Mouse (Mus musculus) cortical plate, adult 2 months (tissue): ENCODE data around the gene Rbbp7.

Source experiments
- CTCF ChIP-seq: fragments of 200-500 bp; IDR thresholded peaks from 2 replicates; pipeline ENCODE4 v1.5.1; 2011; ENCODE audit warnings: mild to moderate bottlenecking, control low read depth, low read length; ENCODE audit not compliant: insufficient read depth; ENCODE audit errors: extremely low read depth
- POLR2A ChIP-seq: fragments of 200-500 bp; IDR thresholded peaks from 2 replicates; pipeline ENCODE4 v1.6.1; 2011; ENCODE audit warnings: mild to moderate bottlenecking, low read length, control low read depth; ENCODE audit not compliant: insufficient read depth; ENCODE audit errors: extremely low read depth

DNA sequence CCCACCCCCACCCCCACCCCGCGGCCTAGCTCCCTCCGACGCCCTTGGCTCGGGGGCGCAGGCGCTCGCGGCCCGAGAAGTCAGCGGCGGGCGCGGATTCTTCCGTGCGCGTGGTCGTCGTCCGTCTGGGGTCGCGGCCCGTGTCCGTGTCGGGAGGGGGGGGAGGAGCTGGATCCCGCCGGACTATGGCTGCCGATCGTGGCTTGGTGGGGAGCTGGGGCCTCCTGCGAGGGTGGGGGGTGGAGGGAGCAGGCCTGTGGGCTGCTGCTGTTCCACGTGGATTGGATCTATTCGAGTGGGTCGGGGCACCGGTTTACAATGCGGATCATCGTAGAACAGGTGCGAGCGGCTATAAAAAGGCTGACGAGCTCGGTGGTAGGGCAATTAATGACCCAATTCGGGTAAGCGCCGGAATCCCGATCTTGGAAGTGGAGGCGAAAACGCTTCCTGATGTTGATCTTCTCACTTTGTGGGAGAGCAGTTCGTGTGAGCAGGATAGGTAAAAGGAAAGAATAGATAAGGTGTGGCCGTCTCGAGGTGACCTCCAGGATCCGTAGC lies 835 bp downstream of the Rbbp7 start:
- TF ChIP-seq CTCF (no peak), POLR2A (no peak)
